Mouse (Mus musculus) mesoderm, embryonic 11.5 days (tissue): Measurements from ENCODE around the gene Atad1.
"Not testable (repeated sequence)": the region's sequence is repeated elsewhere in the genome, so short reads cannot be mapped to it uniquely, and the experiment has no call there.

ENCODE experiments used
- DNase-seq: peaks from one replicate; pipeline ENCODE4 v3.0.0-alpha.2; 2012; ENCODE audit warnings: low read depth, low spot score

Atad1 gene

DNA sequence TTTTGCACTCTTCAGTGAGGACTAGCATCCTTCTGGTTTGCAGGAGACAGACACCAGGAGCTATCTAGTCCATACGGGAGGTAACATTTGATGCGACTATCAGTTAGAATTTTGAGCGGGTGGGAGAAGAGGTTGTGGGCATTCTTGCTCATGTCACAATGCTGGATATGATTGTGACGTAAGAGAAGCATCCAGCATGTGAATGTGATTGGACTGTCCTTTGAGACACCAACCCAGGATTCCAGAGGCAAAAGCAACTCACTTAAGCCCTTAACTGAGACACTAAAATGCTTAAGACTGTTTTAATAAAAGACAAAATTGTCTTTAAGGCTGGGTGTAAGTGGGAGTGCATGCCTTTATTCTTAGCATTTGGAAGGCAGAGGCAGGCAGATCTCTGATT is at the start of gene Atad1:
Gene Atad1, minus strand, starts transcription at position 101 of the 400 bp plus-strand sequence.
- DNase-seq, result no peak

DNA sequence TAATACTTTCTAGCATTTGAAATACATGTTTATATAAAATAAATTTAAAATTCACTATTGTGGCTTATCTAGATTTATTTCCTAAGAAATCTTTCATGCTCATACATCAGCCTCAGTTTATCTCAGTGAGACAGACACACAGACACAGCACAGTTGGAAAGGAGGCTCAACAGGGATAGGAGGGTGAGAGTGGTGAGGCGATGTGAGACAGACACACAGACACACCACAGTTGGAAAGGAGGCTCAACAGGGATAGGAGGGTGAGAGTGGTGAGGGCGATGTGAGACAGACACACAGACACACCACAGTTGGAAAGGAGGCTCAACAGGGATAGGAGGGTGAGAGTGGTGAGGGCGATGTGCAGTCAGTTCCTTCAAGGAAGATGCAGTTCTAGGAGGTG is 48.4 kb upstream of the Atad1 start:
- not testable (repeated sequence) for DNase-seq

DNA sequence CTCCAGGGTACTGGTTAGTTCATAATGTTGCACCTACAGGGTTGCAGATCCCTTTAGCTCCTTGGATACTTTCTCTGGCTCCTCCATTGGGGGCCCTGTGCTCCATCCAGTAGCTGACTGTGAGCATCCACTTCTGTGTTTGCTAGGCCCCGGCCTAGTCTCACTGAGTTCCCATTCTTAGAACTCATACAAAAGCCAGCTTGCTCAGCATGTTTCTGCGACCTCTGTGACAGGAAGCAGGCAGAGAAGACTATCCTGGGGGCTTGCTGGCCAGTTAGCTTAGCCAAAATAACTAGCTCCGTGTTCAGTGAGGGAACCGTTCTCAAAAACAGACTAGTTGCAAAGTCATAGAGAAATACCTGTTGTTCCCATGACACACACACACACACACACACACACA is 47.8 kb upstream of the Atad1 start:
- not testable (repeated sequence) for DNase-seq

DNA sequence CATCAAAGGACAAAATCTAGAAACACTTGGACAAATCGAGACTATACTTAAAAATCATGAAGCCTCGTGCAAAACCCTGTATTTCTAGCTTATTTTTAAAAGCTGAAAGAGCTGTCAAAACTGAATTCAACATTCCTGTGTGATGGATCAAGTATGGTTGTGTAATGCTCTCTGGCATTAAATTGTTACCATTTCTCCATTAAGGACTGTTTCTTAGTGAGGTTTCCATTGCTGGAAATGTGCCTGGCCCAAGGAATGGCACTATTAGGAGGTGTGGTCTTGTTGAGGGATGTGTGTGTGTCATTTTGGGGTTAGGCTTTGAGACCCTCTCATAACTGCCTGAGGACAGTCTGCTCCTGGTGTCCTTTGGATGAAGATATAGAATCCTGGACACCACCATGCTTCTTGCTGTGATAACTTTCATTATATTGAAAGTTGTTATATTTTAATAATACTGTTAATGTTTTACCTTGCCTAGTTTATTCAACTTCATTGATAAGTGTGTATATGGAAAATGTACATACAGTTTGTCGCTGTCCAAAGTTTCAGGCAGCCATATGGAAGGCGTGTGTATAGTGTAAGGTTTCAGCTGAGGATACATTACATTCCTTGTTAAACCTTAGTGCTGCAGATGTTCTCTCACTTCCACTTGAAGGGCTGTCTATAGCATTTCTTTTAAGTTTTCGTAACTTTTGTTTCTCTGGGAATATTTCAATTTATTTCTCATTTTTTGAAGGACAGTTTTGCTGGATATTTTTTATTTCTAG is 41.9 kb upstream of the Atad1 start:
- DNase-seq, result no peak

DNA sequence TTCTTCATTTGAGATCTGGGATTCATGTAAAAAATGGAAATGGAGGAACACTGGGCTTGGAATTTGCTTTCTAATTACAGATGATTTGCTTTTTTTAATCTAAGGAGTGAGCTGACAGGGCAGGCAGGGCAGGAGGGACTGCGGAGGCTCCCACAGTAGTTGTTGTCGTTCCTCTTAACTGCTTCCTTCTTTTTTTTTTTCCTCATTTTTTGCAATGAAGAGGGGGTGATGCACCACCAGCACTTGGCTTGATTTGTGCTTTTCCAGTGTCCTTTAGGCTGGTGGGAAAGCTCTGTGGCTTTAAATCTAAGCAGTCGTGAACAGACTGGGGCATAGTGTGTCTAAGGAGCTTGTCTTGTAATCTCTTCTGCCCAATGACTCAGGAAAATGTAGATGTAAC is 39.5 kb upstream of the Atad1 start:
- no peak for DNase-seq

DNA sequence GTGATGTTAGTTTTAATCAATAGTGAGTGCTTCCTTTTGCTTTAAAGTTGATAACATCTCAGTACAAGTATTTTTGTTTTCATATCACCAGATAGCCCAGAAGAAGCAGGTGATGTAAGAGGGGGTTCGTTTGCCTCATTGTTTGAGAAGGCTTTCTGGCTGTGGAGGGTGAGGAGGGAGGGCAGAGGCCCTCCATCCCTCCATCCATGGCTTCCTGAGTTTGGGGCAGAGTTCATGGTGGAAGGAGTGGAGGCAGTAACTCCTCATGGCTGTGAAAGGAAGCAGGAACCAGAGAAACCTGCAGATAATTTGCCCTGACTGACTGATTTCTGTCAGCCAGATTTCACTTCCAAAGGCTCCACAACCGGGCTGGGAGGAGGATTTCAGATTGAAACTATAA is 38.8 kb upstream of the Atad1 start:
- DNase-seq, result no peak

DNA sequence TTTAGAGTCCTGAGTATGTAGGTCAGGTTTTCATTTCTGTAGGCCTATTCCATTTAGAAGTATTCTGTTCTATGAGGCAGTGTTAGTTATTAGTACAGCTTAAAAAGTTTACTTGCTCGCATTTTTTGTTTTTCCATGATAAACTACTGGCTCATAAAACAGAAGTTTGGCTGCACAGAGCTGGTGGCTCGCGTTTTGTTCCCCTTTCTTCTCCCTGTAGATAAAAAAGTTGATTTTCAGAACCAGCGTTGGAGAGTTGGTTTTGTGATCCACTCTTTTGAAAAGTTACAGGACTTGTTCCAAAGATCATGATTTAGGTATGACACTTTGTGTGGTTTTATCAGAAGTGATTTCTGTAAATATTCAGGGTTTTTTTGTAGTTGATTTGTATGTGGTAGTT is 22.9 kb upstream of the Atad1 start:
- DNase-seq, result no peak

DNA sequence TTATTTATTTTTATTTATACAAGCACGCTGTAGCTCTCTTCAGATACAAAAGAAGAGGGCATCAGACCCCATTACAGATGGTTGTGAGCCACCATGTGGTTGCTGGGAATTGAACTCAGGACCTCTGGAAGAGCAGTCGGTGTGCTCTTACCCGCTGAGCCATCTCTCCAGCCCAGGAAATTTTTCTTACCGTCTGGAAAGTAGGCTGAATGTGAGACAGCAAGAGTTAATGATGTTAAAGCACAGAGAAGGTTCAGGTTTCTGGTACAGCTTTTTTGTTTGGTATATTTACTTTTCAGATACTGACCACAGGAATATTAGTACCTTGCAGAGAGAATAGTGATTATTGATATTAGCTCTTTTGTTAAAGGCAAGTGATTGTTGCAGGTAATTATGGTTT is 21.6 kb upstream of the Atad1 start:
- no peak for DNase-seq

DNA sequence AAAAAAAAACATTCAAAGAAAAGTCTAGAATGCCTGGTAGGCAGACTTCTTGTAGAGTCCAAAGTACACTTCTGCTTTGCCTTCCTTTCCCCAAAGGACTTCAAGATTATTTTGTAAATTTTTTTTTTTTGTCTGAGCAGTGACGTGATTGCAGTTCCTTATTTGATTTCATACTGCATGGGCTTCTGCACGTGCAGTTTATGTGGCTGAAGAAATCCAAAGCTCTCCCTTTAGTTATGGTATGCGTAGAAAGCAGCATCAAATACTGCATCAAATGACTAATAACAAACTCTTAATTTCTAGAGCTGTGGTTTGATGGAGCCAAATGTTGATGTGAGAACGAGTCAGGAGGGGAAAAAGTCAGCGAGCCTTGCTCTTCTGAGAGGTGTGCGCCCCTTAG is 20.9 kb upstream of the Atad1 start:
- no peak for DNase-seq

DNA sequence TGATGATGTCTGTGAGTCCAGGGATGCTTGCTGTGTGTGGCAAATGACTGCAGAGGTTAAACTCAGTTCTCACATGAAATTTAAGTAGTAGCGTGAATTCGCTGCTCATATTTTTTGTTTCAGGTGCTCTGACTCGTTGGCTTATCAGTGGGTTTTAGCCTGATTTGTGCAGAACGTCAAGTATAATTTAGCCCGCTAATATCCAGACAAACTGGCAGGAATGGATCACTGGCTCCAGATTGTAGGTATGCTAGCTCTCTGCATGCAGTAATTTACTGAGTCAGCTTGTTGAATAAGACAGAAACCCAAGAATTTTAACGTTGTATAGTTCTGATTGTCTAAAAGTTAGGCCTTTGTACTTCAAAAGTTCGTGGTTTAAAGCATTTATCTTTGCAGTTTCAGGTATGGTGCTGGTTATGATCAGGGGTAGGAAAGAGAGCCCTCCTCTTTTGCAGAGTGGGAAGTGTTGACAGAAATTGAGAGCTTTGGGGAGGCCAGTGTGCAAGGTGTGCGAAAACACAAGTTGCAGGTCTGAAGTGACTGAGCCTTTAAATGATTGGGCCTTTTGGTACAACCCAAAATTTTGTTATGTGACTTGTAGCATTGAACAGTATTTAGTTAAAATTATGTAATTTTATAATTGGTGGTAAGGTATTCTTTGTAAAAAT is 19.9 kb upstream of the Atad1 start:
- DNase-seq, result no peak

DNA sequence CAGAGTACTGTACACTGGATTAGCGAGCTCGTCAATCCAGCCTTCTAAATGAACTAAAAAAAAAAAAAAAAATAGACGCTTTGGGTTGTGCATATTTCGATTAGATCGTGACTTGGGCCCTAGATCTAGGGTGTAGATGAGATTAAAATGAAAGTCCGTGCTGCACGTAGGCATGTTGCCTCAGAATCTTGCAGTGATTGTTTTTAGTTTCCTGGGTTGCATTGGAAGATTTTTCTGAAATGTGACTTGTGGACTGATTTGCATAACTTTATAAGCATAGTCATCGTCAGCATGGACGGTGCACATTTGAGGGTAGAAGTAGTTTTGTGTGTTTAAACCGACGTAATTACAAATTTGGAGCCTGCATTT is 19.2 kb upstream of the Atad1 start:
- DNase-seq, result no peak

DNA sequence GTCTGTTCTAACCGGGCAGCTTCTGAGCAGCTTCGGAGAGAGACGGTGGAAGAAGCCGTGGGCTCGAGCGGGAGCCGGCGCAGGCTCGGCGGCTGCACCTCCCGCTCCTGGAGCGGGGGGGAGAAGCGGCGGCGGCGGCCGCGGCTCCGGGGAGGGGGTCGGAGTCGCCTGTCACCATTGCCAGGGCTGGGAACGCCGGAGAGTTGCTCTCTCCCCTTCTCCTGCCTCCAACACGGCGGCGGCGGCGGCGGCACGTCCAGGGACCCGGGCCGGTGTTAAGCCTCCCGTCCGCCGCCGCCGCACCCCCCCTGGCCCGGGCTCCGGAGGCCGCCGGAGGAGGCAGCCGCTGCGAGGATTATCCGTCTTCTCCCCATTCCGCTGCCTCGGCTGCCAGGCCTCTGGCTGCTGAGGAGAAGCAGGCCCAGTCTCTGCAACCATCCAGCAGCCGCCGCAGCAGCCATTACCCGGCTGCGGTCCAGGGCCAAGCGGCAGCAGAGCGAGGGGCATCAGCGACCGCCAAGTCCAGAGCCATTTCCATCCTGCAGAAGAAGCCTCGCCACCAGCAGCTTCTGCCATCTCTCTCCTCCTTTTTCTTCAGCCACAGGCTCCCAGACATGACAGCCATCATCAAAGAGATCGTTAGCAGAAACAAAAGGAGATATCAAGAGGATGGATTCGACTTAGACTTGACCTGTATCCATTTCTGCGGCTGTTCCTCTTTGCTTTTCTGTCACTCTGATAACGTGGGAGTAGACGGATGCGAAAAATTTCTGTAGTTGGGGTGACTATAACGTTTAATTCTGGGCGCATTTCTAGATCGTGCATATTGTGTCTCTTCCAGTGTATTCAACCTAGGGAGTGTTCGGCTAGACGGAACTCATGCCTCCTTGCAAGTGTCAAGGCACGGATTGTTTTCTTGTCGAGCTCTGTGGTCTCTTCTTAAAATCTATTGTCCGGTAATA is 18.5 kb upstream of the Atad1 start:
- peak; percentile 56 for DNase-seq

DNA sequence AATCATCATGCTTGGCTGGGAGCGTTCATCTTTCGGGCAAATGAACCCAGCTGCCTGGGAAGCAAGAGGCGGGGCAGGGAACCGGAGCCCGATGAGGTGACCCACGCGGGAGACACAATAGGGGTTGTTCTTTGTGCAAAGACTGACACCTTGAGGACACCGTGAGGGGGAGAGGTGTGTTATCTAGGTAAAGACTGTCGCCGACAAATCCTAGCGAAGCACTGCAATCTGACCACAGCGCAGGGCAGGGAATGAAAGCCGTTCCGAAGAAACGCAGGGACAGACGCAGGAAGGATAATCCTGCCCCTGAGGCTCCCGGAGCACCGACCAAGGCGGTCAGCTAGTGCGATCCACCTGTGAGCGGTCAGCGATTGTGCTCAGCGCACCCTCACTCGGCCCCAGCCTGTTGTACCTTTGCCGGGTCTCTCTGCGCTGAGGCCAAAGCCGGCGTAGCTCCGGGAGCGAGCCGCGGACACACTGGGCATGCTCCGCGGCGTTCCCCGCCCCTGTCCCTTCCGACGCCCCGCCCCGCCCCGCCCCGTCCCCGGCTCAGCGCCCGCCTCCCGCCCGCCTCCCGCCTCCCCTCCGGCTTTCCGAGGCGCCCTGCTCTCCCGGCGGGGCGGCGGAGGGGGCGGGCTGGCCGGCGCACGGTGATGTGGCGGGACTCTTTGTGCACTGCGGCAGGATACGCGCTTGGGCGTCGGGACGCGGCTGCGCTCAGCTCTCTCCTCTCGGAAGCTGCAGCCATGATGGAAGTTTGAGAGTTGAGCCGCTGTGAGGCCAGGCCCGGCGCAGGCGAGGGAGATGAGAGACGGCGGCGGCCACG is 17.5 kb upstream of the Atad1 start, which contains the start of gene Pten:
Gene Pten, plus strand, starts transcription at position 598 of the 826 bp plus-strand sequence.
- peak; percentile 96 for DNase-seq

DNA sequence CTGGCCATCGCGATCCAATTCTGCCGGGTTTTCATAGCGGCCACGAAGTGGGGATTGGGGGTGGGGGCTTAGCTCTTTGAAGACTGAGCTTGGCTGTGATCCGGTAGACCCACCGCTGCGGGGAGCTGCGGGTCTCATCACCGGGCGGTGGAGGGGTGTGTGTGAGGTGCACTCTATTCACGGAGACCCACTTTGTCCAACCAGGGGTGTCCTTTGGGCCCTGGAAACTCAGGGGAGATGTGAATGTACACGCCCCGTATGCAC is 17.0 kb upstream of the Atad1 start:
- DNase-seq, result no peak

DNA sequence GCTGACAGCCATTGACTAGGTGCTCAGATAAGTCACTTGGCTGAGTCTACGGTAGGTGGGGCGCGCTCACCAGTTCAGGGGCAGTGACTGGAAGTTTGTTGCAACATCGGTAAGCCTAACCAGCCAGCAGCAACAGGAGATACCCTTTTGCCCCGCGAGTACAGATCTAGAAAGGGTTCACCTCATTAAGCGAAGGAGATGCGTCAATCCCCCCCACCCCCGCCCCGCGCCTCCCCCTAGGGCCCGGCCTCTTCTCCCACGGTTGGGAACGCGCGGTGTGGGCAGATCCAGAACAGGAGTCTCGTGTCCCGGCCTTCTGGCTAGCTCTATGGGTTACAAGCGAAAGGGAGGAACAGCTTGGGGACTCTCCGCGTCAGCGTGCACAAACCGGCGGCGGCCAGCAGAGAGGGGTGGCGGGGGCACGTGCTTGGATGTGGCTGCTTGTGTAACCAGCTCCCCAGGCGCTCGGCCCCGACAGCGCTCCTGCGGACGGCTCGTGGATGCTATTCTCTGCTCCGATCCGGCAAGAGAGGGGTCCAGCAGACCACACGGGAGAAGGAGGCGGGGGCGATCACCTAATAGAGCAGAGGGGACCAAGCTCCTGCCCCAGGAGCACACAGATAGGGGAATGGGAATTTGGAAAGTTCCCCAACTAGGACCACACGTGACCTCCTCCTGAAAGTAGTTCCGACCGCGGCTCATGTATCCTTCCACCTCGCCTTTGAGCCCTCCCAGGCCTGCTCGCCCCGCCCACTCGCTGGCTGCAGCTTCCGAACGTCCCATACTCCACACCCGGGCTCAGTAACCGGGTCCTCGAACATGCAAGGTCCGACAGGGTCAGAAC is 16.4 kb upstream of the Atad1 start:
- DNase-seq, result peak; percentile 97

DNA sequence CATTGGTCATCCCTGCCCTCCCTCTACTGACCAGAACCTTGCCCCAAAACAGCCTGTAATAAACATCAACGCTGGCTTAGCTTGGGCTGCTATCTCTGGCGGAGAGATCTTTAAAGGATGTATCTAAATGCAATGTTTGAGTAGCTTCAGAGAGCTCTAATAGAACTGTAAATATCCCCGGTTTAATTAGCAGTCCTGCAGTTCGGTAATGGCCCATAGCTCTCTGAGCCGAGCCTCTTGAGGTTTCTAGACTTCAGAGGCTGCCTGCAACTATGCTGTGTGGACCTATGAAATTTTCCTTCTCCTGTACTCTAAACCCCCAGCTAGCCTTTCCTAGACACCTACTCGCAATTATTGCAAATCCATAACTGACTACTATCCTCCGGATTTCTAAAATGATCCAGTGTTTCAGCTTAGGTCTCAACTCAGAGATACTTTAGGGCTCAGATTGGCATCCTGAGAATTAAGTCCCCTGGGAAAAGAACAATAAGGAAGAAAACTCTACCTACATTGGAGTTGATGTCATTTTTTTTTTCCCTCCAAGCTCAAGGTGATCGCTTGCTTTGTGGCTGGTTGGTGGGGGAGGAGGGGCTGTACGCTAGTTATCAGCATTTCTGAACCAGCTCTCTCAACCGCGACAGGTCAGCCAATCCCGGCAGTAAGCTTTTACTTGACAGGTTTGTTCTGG is 15.7 kb upstream of the Atad1 start:
- no peak for DNase-seq

DNA sequence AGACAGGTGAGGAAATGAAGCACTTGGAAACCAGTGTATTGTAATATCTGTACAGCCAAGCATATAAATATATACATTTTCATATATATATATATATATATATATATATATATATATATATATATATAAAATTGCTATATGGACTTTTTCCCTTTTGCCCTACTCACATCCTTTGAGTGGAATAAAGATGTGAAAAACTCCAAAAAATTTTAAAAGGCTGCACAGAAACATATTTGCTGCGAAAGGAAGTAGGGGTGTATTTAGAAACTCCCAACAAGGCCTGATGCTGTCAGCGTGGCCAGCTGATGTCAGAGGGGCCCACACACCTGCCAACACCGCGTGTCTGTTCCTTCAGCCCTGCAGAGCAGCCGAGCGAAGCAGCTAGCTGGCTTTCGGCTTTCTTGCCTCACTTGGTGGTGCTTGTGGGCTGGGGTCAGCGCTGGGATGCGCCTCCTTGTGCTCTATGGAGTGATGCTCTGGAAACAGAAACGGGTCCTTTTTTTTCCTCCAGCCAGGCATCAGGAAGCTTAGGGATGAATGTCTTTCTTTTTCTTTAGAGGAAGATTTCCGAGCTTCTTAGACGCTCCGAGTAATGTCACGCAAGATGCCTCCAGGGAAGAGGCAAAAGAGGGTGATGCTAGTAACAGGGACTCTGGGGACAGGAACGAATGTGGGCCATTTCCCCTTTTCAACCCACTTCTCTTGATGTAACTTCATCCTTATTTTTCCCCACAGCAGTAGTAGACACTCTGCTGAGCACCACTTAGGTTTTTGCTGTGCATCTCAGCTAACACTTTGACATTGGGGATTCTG is 14.8 kb upstream of the Atad1 start:
- no peak for DNase-seq

DNA sequence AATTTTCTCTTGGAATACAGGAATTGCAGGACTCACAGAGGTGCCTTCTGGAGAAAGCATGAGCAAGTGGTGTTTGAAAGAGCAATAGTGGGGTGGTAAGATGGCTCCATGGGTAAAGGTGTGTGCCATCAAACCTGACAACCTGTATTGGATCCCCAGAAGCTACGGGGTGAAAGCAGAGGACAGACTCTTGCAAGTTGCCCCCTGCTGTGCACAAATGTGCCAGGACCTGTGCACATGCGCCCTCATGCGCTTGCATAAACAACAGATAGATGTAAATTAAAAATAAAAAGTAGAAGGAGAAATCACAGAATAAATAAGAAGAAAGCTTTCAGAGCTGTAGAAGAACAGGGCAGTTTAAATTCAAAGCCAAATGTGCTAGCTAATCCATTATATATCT is 13.8 kb upstream of the Atad1 start:
- no peak for DNase-seq

DNA sequence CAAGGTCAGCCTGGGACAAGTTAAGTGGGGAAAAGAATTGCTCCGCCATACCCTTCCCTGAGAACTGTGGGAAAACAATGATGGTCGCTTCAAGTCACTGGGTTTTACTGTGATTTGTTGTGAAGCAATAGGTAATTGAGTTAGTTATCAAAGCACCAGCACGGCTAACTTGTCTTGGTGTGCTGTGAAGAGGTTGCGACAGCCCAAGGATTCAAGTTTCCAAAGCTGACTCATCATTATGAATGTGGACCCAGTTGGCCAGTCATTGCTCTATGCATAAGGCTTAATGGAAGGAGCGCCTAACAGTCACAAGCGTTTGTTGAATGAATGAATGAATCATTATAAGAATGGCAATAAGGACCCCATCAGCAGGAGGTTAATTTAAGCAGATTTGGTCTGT is 12.8 kb upstream of the Atad1 start:
- no peak for DNase-seq
